Mouse (Mus musculus) forebrain, embryonic 13.5 days (tissue): Measurements from ENCODE around the gene Adgrg2. TPM values are rescaled to one million over a fixed set of nuclear protein-coding genes. Genes with fewer than 3 reads are reported as not detected.

Source experiments
- ATAC-seq: fragments of 200-750 bp; cut with Nextera tagmentation; 2 replicates; pipeline ENCODE4 v1.8.0; 2017
- H3K27ac ChIP-seq: fragments of 300-500 bp; sonication (generic); 2 replicates; pipeline ENCODE4 v1.5.1; 2015; ENCODE audit warnings: inconsistent platforms, mild to moderate bottlenecking, moderate library complexity
- H3K27me3 ChIP-seq: fragments of 300-500 bp; sonication (generic); 2 replicates; pipeline ENCODE4 v1.6.1; 2015; ENCODE audit warnings: mild to moderate bottlenecking, inconsistent platforms
- H3K36me3 ChIP-seq: fragments of 300-500 bp; sonication (generic); 2 replicates; pipeline ENCODE4 v1.6.1; 2015; ENCODE audit warnings: mild to moderate bottlenecking, inconsistent platforms; ENCODE audit not compliant: poor library complexity, severe bottlenecking
- H3K4me1 ChIP-seq: fragments of 300-500 bp; sonication (generic); 2 replicates; pipeline ENCODE4 v1.6.1; 2015; ENCODE audit warnings: inconsistent platforms
- H3K4me2 ChIP-seq: fragments of 300-500 bp; sonication (generic); 2 replicates; pipeline ENCODE4 v1.6.1; 2015; ENCODE audit warnings: inconsistent platforms, mild to moderate bottlenecking, moderate library complexity
- H3K4me3 ChIP-seq: fragments of 300-500 bp; sonication (generic); 2 replicates; pipeline ENCODE4 v1.5.1; 2015; ENCODE audit warnings: mild to moderate bottlenecking, inconsistent platforms
- H3K9ac ChIP-seq: fragments of 300-500 bp; sonication (generic); 2 replicates; pipeline ENCODE4 v1.6.1; 2015; ENCODE audit warnings: mild to moderate bottlenecking, inconsistent platforms
- H3K9me3 ChIP-seq: fragments of 300-500 bp; sonication (generic); replicated peaks from 2 replicates; pipeline ENCODE4 v1.6.1; 2016; ENCODE audit warnings: inconsistent platforms
- WGBS: fragments of 180-500 bp; shearing (Covaris S2); methylation state at CpG from one replicate; pipeline ENCODE4 v1.1.7; 2015; 5-methylcytosine and 5-hydroxymethylcytosine counted together
- polyA plus RNA-seq: library from polyadenylated mRNA; unstranded; fragments of >200 nt; fragmentation: Nextera tagmentation; extraction: Ambion mirVana; gene quantifications from 2 replicates; pipeline ENCODE4 v1.2.1, GENCODE M21; 2015

Gene Adgrg2
- polyA plus RNA-seq, 1 experiment from 2014 or later = 0.48 TPM

DNA sequence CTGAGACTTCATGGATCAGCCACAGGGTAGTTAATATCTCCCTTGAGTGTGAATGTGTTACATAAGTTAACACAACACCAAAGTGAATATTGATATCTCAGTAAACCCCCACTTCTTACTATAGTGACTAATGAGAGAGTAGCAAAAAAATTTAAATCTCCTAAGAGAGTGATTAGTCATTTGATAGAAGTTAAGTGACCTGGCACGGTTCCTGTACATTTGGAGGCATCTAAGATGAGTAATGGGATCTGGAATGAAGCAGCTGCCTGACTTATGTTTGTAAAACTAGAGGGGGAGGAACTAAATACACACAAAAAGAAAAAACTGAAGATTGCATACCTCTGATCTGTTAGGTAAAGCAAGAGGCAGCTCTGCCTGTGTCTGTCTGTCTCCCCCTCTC, 118.6 kb downstream of the Adgrg2 start:
- no peak overlapping the region for H3K4me2 ChIP-seq
- no peaks in the 10 kb centered on the region for H3K9me3 ChIP-seq
- ATAC-seq = no peak
- no peak overlapping the region for H3K4me3 ChIP-seq
- no peaks in the 10 kb centered on the region for H3K4me1 ChIP-seq
- H3K9ac ChIP-seq = no peak overlapping the region
- H3K36me3 ChIP-seq = no peaks in the 10 kb centered on the region
- WGBS = 86% methylated on average over 1 of the region's 1 CpGs
- H3K27ac ChIP-seq = no peak overlapping the region
- H3K27me3 ChIP-seq = peaks cover 2% of the 10 kb centered on the region; the same call in 1 of the 2 replicates

DNA sequence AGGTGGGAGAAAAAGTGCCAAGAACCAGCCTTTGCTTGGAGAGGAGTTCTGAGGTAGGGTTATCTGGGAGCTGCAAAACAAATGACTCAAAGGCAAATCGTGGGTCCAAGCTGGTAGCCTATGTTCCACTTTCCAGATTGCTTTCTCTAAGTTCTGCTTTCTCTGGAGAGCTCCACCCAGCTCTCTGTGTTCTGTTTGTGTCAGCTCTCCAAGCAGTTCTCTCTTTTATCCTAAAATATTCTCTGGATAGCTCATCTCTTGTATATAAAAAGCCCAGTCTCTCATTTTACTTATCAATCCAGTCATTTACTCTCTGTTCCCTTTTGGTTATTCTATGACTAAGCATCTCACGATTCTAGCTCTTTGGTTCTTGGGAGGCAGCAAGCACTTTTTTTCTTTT, 119.7 kb downstream of the Adgrg2 start:
- H3K27ac ChIP-seq = no peak overlapping the region
- H3K4me1 ChIP-seq = no peaks in the 10 kb centered on the region
- peaks cover 2% of the 10 kb centered on the region; the same call in 1 of the 2 replicates for H3K27me3 ChIP-seq
- H3K36me3 ChIP-seq = no peaks in the 10 kb centered on the region
- no peak for ATAC-seq
- no peaks in the 10 kb centered on the region for H3K9me3 ChIP-seq
- H3K9ac ChIP-seq = no peak overlapping the region
- 83% methylated on average over 2 of the region's 2 CpGs for WGBS
- no peak overlapping the region for H3K4me2 ChIP-seq
- H3K4me3 ChIP-seq = no peak overlapping the region

DNA sequence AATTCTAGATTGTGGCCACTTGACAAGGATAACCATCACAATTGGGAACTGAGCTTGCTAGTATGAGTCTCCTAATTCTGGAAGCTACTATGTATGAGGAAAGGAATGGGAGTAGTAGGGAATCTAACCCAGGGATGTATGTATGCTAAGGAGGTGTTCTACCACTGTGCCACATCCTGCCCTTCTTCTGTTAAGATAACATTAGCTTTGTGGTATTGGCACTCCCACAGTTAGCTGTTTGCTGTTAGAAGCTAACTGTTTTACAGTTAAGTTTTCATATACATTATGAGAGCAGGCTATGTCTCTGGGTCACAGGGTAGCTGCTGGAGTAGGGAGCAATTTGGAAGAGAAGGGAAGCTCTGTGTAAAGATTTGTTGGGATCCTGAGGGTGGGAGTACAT, 125.5 kb downstream of the Adgrg2 start:
- no peak overlapping the region for H3K27ac ChIP-seq
- no peak for ATAC-seq
- peaks cover 2% of the 10 kb centered on the region; the same call in 1 of the 2 replicates for H3K27me3 ChIP-seq
- H3K4me1 ChIP-seq = no peaks in the 10 kb centered on the region
- no peaks in the 10 kb centered on the region for H3K36me3 ChIP-seq
- no peak overlapping the region for H3K4me3 ChIP-seq
- H3K9ac ChIP-seq = no peak overlapping the region
- no peaks in the 10 kb centered on the region for H3K9me3 ChIP-seq
- H3K4me2 ChIP-seq = no peak overlapping the region

DNA sequence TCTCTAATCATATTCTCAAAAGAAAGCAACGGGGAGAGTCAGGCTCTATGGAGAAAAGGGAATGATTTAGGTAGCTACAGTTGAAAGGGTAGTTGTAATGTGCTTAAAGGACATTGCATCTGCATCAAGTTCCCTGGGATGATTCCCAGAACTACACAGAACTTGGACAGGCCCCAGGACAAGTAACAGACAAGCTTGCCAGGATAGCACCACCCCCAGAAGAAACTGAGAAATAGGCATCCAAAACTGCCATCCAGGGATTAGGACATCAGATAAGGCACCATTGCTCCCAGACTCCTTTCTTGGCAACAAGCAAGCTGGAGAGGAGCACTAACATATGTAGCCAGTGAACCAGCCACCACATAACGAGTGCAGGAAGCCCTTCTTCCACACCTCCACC, 152.3 kb downstream of the Adgrg2 start:
- H3K9me3 ChIP-seq = no peaks in the 10 kb centered on the region
- no peaks in the 10 kb centered on the region for H3K27me3 ChIP-seq
- no peaks in the 10 kb centered on the region for H3K36me3 ChIP-seq
- ATAC-seq = no peak
- H3K9ac ChIP-seq = no peak overlapping the region
- whole genome bisulfite sequencing = 64% methylated on average over 2 of the region's 2 CpGs
- no peak overlapping the region for H3K4me2 ChIP-seq
- no peak overlapping the region for H3K4me3 ChIP-seq
- no peaks in the 10 kb centered on the region for H3K4me1 ChIP-seq
- H3K27ac ChIP-seq = no peak overlapping the region

Other genes starting within 250 kb of the Adgrg2 start
- gene Phka2, start 111.5 kb downstream of the Adgrg2 start, polyA plus RNA-seq = 14.0 and 15.3 TPM in 2 replicates